Mouse (Mus musculus) kidney, postnatal 0 days (tissue): ENCODE measurements around the gene Rbpjl. TPM values are rescaled to one million over a fixed set of nuclear protein-coding genes. Genes with fewer than 3 reads are reported as not detected.
A peak's percentile ranks its signal among the peaks of the same experiment; 100 is the strongest.

Experiments used
- ATAC-seq: fragments of 200-750 bp; cut with Nextera tagmentation; replicated peaks from 2 replicates; pipeline ENCODE4 v1.8.0; 2017; ENCODE audit warnings: low read depth, moderate number of reproducible peaks, moderate TSS enrichment, moderate library complexity; ENCODE audit not compliant: low FRiP score
- DNase-seq: peaks from one replicate; pipeline ENCODE4 v3.0.0-alpha.2; 2016; ENCODE audit warnings: low spot score
- H3K27ac ChIP-seq: fragments of 300-500 bp; sonication (generic); 2 replicates; pipeline ENCODE4 v1.5.1; 2014; ENCODE audit warnings: mild to moderate bottlenecking
- H3K27me3 ChIP-seq: fragments of 300-500 bp; sonication (generic); 2 replicates; pipeline ENCODE4 v1.6.1; 2014; ENCODE audit warnings: low read length, mixed read lengths; ENCODE audit not compliant: insufficient read depth
- H3K36me3 ChIP-seq: fragments of 300-500 bp; sonication (generic); 2 replicates; pipeline ENCODE4 v1.6.1; 2014; ENCODE audit warnings: low read length, mixed read lengths; ENCODE audit not compliant: insufficient read depth
- H3K4me1 ChIP-seq: fragments of 300-500 bp; sonication (generic); replicated peaks from 2 replicates; pipeline ENCODE4 v1.6.1; 2014; ENCODE audit warnings: antibody characterized with exemption, low read length, mixed read lengths; ENCODE audit not compliant: insufficient read depth
- H3K4me2 ChIP-seq: fragments of 300-500 bp; sonication (generic); 2 replicates; pipeline ENCODE4 v1.6.1; 2014; ENCODE audit warnings: mild to moderate bottlenecking, low read length, moderate library complexity, mixed read lengths
- H3K4me3 ChIP-seq: fragments of 300-500 bp; sonication (generic); replicated peaks from 2 replicates; pipeline ENCODE4 v1.5.1; 2014; ENCODE audit warnings: low read depth, low read length
- H3K9ac ChIP-seq: fragments of 300-500 bp; sonication (generic); 2 replicates; pipeline ENCODE4 v1.6.1; 2014; ENCODE audit warnings: low read depth, low read length
- H3K9me3 ChIP-seq: fragments of 300-500 bp; sonication (generic); replicated peaks from 2 replicates; pipeline ENCODE4 v1.6.1; 2016; ENCODE audit warnings: low read length, inconsistent platforms, mixed read lengths
- CTCF ChIP-seq: IDR thresholded peaks from 2 replicates; pipeline ENCODE4 v1.5.1; 2016; ENCODE audit warnings: antibody characterized with exemption, low read depth, mild to moderate bottlenecking, moderate library complexity
- WGBS: fragments of 180-500 bp; shearing (Covaris S2); extraction: QIAGEN DNeasy Blood & Tissue Kit; methylation state at CpG from one replicate; pipeline ENCODE4 v1.1.7; 2014; 5-methylcytosine and 5-hydroxymethylcytosine counted together
- polyA plus RNA-seq: library from polyadenylated mRNA; unstranded; fragments of >200 nt; fragmentation: Nextera tagmentation; extraction: Ambion mirVana; gene quantifications from 2 replicates; pipeline ENCODE4 v1.2.1, GENCODE M21; 2015

The Rbpjl gene
- polyA plus RNA-seq, 1 experiment from 2014 or later, result not detected

- H3K4me2 ChIP-seq, result no peak overlapping the region
- 15% methylated on average over 8 of the region's 8 CpGs for WGBS
- H3K27me3 ChIP-seq, result peaks cover 9% of the 10 kb centered on the region; the same call in 1 of the 2 replicates
Observed at GRCm38 (mm10) chr2:164386953-164387352, 16.0 kb upstream of the Rbpjl start.

DNA sequence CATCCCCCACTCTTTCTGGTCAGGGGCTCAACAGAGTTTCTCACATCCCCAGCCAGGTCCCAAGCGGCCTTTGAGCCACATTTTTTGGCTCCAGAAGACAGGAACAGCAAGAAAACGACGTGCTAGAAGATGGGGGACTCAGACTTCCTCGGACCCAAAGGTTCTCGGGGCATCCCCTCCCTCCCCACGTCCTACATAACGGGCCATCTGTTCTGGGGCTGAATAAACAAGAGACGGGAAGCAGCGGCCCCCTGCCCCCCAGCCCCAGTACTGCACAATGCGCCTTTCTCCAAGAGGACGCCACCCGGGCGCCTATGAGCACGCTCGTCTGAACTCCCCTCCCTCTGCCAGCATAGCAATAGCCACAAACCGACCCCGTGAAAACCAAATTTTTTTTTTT is 13.9 kb upstream of the Rbpjl start, which contains the start of gene Slpi:
Slpi (minus strand) TSS at position 76 of the 400 bp plus-strand sequence.
- peaks cover 9% of the 10 kb centered on the region; the same call in 1 of the 2 replicates for H3K27me3 ChIP-seq
- H3K36me3 ChIP-seq, result no peaks in the 10 kb centered on the region
- H3K9me3 ChIP-seq, result no peaks in the 10 kb centered on the region
- no peak for ATAC-seq
- H3K9ac ChIP-seq, result peak within 1 kb of the TSS; percentile 6; the same call in 1 of the 2 replicates
- H3K4me3 ChIP-seq, result peak within 1 kb of the TSS; percentile 38
- WGBS, result 1% methylated on average over 17 of the region's 17 CpGs
- no peak for TF ChIP-seq CTCF
- peak; percentile 23 for DNase-seq
- 0 out of 2 replicates have a peak, but pooled peaks cover 5% of the 10 kb centered on the region for H3K4me1 ChIP-seq
- H3K27ac ChIP-seq, result no peak within 1 kb of the TSS
- H3K4me2 ChIP-seq, result peak within 1 kb of the TSS; percentile 61

More at GRCm38 (mm10) chr2:164386953-164387352, 16.0 kb upstream of the Rbpjl start:
- TF ChIP-seq CTCF, result peak; percentile 80
- Histone ChIP-seq H3K4me3 (no peak overlapping the region), H3K9me3 (no peaks in the 10 kb centered on the region), H3K36me3 (no peaks in the 10 kb centered on the region), H3K27ac (no peak overlapping the region), H3K4me1 (0 out of 2 replicates have a peak, but pooled peaks cover 5% of the 10 kb centered on the region), H3K9ac (no peak overlapping the region)
- ATAC-seq (no peak), DNase-seq (peak; percentile 63)

GRCm38 (mm10) chr2:164389499-164389898 is 13.4 kb upstream of the Rbpjl start:
- DNase-seq (peak; percentile 82), ATAC-seq (peak; percentile 57; the same call in 1 of the 2 replicates)
- Histone ChIP-seq H3K4me3 (peak overlapping the region; percentile 38), H3K9me3 (no peaks in the 10 kb centered on the region), H3K27me3 (peaks cover 9% of the 10 kb centered on the region; the same call in 1 of the 2 replicates), H3K9ac (peak overlapping the region; percentile 6; the same call in 1 of the 2 replicates), H3K27ac (no peak overlapping the region), H3K36me3 (no peaks in the 10 kb centered on the region), H3K4me2 (peak overlapping the region; percentile 61), H3K4me1 (0 out of 2 replicates have a peak, but pooled peaks cover 5% of the 10 kb centered on the region)
- peak; percentile 86 for TF ChIP-seq CTCF
- under 1% methylated on average over 30 of the region's 30 CpGs for WGBS

- no peak for TF ChIP-seq CTCF
- Histone ChIP-seq H3K27me3 (peaks cover 5% of the 10 kb centered on the region; the same call in 1 of the 2 replicates), H3K36me3 (no peaks in the 10 kb centered on the region), H3K9ac (no peak overlapping the region), H3K27ac (no peak overlapping the region), H3K4me1 (no peaks in the 10 kb centered on the region), H3K4me3 (no peak overlapping the region), H3K9me3 (no peaks in the 10 kb centered on the region), H3K4me2 (no peak overlapping the region)
- 79% methylated on average over 29 of the region's 29 CpGs for WGBS
- DNase-seq (no peak), ATAC-seq (no peak)
Observed at GRCm38 (mm10) chr2:164393126-164393525, 9.8 kb upstream of the Rbpjl start.

GRCm38 (mm10) chr2:164396076-164396475 is 6.9 kb upstream of the Rbpjl start:
- 89% methylated on average over 7 of the region's 7 CpGs for WGBS

GRCm38 (mm10) chr2:164396911-164397310 is 6.0 kb upstream of the Rbpjl start:
- Histone ChIP-seq H3K9me3 (no peaks in the 10 kb centered on the region), H3K4me3 (no peak overlapping the region)
- WGBS, result 75% methylated on average over 12 of the region's 12 CpGs

More at GRCm38 (mm10) chr2:164396076-164396475, 6.9 kb upstream of the Rbpjl start:
- Histone ChIP-seq H3K9me3 (no peaks in the 10 kb centered on the region), H3K27ac (no peak overlapping the region), H3K27me3 (peaks cover 16% of the 10 kb centered on the region), H3K9ac (no peak overlapping the region), H3K36me3 (no peaks in the 10 kb centered on the region), H3K4me3 (no peak overlapping the region), H3K4me2 (no peak overlapping the region), H3K4me1 (peaks cover 6% of the 10 kb centered on the region; the same call in 1 of the 2 replicates)
- DNase-seq (no peak), ATAC-seq (no peak)
- no peak for TF ChIP-seq CTCF

More at GRCm38 (mm10) chr2:164396911-164397310, 6.0 kb upstream of the Rbpjl start:
- peaks cover 24% of the 10 kb centered on the region for H3K27me3 ChIP-seq
- no peaks in the 10 kb centered on the region for H3K36me3 ChIP-seq
- DNase-seq (no peak), ATAC-seq (no peak)
- no peak overlapping the region for H3K4me2 ChIP-seq
- no peak overlapping the region for H3K9ac ChIP-seq
- peaks cover 6% of the 10 kb centered on the region; the same call in 1 of the 2 replicates for H3K4me1 ChIP-seq
- H3K27ac ChIP-seq, result no peak overlapping the region
- TF ChIP-seq CTCF, result no peak
